Mouse (Mus musculus): ENCODE data around the gene Tppp3. TPM values are rescaled to one million over a fixed set of nuclear protein-coding genes. Genes with fewer than 3 reads are reported as not detected.

Gene Tppp3
- polyA plus RNA-seq, 1 experiment, result 0.34 TPM

DNA sequence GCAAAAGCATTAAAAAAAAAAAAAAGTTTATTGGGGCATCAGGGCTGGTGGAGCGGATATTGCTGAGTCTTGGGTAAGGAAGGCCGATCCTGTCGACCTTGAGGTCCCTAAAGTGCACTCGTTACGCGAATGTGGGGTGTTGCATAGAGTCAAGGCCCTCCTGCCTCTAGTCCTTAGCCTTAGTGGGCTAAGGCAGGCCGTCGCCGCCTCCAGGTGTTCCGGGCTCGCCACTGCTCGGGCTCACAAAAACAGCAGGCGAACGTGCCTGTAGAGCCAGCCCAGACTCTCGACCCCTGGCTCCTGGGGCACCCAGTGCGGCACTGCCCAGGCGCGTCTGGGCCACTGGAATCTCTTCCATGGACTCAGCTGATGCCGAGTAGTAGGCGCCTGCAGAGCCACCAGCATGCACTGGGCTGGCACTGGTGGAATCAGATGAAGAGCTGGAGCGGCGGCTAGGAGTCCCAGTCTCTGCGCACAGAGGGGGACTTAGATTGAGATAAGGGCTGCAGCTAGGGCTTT is 1.1 kb upstream of the Tppp3 start:
- peaks cover 59% of the 10 kb centered on the region for H3K27me3 ChIP-seq (ENCODE audit: control insufficient read depth)
- no peaks in the 10 kb centered on the region for H3K9me3 ChIP-seq (ENCODE audit: control insufficient read depth, low read length)
- no peaks in the 10 kb centered on the region for H3K36me3 ChIP-seq (ENCODE audit: control insufficient read depth)
- H3K4me1 ChIP-seq (ENCODE audit: control insufficient read depth), result peaks cover 49% of the 10 kb centered on the region
- TF ChIP-seq GATA1 (IDR thresholded peaks at IDR 0.05; ENCODE audit: low read length), result no peak
- no peak for TF ChIP-seq TAL1 (IDR thresholded peaks at IDR 0.05; ENCODE audit: low read length)
- no peak overlapping the region for H3K4me3 ChIP-seq (replicated peaks)

DNA sequence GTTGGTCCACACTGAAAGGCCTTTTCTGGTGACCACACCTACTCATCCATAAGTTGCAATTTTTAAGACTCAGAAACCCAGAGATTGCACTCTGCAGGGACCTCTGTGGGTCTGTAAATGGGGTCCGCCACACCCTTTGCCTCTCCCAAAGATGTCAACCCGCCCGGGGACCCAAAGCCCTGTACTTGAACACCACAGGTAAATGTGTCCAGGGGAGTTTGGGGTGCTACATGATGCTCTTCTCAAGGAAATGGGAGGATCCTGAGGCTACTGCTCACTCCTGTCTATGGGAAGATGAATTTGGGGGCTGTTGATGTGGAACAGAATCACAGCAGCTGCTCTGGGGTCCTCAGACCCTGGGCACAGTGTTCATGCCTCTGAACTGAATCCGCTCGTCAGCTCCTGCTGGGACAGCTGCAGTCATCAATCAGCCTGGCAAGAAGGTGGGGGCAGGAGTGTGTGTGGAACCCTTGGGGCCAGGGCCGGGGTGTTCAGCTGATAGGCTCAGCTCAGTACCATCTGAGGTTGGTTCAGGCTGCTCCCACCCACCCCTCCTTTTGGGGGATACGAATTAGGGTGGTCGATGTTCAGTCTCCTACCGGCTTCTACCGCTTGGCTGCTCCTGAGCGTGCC is 529 bp downstream of the Tppp3 start:
- TF ChIP-seq TAL1 (IDR thresholded peaks at IDR 0.05; ENCODE audit: low read length), result no peak
- Histone ChIP-seq H3K9me3 (ENCODE audit: control insufficient read depth, low read length) (no peaks in the 10 kb centered on the region), H3K36me3 (ENCODE audit: control insufficient read depth) (no peaks in the 10 kb centered on the region), H3K4me3 (replicated peaks) (peak overlapping the region; percentile 44), H3K4me1 (ENCODE audit: control insufficient read depth) (peaks cover 46% of the 10 kb centered on the region), H3K27me3 (ENCODE audit: control insufficient read depth) (peaks cover 69% of the 10 kb centered on the region)

DNA sequence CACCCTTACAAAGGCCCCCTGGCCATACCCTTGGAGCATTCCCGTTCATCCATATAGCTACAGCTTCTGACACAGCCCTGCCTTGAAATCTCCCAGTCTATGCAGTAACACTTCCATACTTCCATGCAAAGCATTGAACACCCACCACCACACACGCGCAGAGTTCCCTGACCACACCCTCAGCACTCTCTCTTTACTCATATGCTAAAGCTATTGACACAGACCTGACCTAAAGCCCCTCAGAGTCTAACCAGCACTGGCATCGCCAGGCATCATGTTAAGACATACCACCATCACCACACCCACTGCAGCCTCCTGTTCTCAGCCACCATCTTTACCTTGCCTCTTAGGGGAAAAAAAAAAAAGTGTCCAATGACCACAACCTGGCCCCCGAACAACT is 1.1 kb downstream of the Tppp3 start:
- no peak overlapping the region for H3K4me3 ChIP-seq (replicated peaks)
- no peaks in the 10 kb centered on the region for H3K9me3 ChIP-seq (ENCODE audit: control insufficient read depth, low read length)
- TF ChIP-seq TAL1 (IDR thresholded peaks at IDR 0.05; ENCODE audit: low read length) (no peak), GATA1 (IDR thresholded peaks at IDR 0.05; ENCODE audit: low read length) (no peak)
- H3K27me3 ChIP-seq (ENCODE audit: control insufficient read depth), result peaks cover 72% of the 10 kb centered on the region
- H3K4me1 ChIP-seq (ENCODE audit: control insufficient read depth), result peaks cover 46% of the 10 kb centered on the region
- H3K36me3 ChIP-seq (ENCODE audit: control insufficient read depth), result no peaks in the 10 kb centered on the region

DNA sequence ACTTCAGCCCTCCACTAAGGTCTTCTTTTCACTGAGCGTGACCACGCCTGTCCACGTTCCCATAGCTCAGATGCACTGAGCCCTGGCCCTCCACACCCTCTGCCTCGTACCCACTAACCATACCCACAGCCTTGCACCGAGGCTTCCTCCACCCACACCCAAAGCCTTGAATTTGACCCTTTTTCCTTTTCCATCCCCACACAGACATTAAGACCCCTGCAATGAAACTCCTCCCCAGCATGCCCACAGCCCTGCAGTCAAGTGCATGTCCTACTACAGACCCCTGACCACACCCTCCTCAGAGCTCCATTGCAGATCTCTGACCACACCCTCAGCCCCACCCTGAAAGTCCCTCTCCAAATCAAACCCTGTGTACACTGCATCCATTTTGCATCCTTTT is 1.5 kb downstream of the Tppp3 start:
- Histone ChIP-seq H3K27me3 (ENCODE audit: control insufficient read depth) (peaks cover 72% of the 10 kb centered on the region), H3K4me1 (ENCODE audit: control insufficient read depth) (peaks cover 48% of the 10 kb centered on the region), H3K36me3 (ENCODE audit: control insufficient read depth) (no peaks in the 10 kb centered on the region), H3K9me3 (ENCODE audit: control insufficient read depth, low read length) (no peaks in the 10 kb centered on the region), H3K4me3 (replicated peaks) (no peak overlapping the region)
- TF ChIP-seq TAL1 (IDR thresholded peaks at IDR 0.05; ENCODE audit: low read length) (no peak), GATA1 (IDR thresholded peaks at IDR 0.05; ENCODE audit: low read length) (no peak)

DNA sequence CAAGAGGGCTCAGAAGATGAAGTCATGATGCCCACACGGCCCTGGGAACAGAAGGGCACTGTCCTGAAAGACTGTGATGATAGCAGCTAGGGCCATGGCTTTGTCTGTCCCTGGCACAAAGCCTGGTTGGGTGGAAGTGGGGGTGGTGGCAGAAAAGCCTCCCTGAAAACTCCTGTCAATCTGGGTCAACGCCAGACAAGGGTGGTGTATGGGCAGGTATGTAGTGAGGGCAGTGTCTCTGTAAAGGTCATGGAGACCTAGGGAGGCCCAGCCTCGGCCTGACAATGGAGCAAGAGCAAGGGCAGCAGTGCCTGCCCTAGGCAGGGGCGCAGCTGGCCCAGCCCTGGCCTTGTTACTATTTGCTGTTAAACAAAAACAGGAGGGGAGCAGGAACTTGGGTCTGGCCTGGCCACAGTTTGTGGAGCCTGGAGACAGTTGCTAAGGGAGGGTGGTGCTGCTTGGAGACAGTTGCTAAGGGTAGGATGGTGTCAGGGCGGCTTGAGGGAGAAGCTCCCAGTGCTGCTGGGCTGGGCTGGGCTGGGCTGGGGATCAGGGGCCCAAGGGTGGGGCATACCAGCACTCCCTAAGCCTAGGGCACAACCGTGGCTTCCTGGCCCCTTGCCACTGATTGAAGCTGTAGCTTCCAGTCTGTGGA is 2.2 kb downstream of the Tppp3 start:
- TF ChIP-seq GATA1 (IDR thresholded peaks at IDR 0.05; ENCODE audit: low read length) (no peak), TAL1 (IDR thresholded peaks at IDR 0.05; ENCODE audit: low read length) (no peak)
- Histone ChIP-seq H3K4me1 (ENCODE audit: control insufficient read depth) (peaks cover 49% of the 10 kb centered on the region), H3K4me3 (replicated peaks) (no peak overlapping the region), H3K36me3 (ENCODE audit: control insufficient read depth) (no peaks in the 10 kb centered on the region), H3K9me3 (ENCODE audit: control insufficient read depth, low read length) (no peaks in the 10 kb centered on the region), H3K27me3 (ENCODE audit: control insufficient read depth) (peaks cover 71% of the 10 kb centered on the region)

DNA sequence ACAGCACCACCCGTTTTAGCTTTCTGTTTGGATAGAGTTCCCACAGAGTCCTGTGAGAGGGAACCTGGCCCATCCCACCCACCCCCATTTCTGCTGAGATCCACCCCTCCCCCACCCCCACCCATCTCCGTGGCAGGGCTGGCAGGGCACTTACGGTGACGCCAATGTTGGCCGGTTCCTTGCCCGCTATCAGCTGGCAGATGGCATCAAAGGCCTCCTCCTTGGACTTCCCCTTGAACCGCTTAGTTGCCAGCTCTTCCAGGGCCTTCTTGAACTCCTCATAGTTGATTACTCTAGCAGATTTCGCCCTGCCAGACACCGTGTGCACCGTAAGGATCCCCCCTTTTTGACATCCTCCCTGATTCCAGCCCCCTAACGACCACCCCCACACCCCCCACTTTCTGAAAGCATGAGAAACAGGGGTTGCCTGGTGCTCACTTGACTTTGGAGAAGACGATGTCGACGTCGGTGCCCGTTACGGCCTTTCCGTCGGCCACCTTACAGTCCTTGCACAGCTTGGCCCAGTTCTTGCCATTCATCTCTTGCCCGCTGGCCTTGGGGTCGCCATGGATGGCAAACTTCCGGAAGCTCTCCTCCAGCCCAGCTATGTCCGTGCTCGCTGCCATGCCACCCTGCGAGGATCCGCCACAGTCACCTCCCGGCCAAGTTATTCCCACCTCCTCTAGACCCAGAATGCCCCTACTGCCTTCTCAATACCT is 3.2 kb downstream of the Tppp3 start:
- H3K27me3 ChIP-seq (ENCODE audit: control insufficient read depth), result peaks cover 63% of the 10 kb centered on the region
- H3K4me3 ChIP-seq (replicated peaks), result no peak overlapping the region
- H3K4me1 ChIP-seq (ENCODE audit: control insufficient read depth), result peaks cover 43% of the 10 kb centered on the region
- H3K36me3 ChIP-seq (ENCODE audit: control insufficient read depth), result no peaks in the 10 kb centered on the region
- no peaks in the 10 kb centered on the region for H3K9me3 ChIP-seq (ENCODE audit: control insufficient read depth, low read length)
- TF ChIP-seq TAL1 (IDR thresholded peaks at IDR 0.05; ENCODE audit: low read length), result no peak
- TF ChIP-seq GATA1 (IDR thresholded peaks at IDR 0.05; ENCODE audit: low read length), result no peak

DNA sequence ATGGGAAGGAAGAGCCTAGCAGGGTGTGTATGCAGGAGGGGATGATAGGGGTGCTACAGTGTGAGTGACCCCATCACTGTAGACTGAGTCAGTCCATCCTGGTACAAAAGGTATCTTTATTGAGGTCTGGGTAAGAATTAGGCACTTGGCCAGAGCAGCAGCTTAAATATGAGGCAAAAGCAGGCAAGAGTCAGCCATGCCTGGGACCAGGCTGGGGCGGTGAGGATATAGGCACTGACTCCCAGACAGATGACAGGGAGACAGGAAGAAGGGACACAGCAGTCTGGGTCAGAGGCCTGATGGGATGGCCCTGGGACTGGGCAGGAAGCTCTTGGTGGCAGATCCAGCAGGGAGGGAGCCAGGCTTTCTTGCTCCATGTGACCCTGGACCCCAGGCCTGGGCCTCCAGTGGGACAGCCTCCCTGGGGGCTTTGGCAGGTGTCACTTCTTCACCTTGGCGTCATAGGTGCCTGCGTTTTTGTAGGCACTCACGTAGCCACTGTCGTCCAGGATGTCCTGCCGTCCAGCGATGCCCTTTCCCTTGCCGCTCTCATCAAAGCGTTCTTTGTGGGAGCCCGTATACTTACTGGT is 3.8 kb downstream of the Tppp3 start:
- Histone ChIP-seq H3K36me3 (ENCODE audit: control insufficient read depth) (no peaks in the 10 kb centered on the region), H3K4me3 (replicated peaks) (no peak overlapping the region), H3K9me3 (ENCODE audit: control insufficient read depth, low read length) (no peaks in the 10 kb centered on the region), H3K27me3 (ENCODE audit: control insufficient read depth) (peaks cover 57% of the 10 kb centered on the region), H3K4me1 (ENCODE audit: control insufficient read depth) (peaks cover 43% of the 10 kb centered on the region)
- no peak for TF ChIP-seq GATA1 (IDR thresholded peaks at IDR 0.05; ENCODE audit: low read length)
- TF ChIP-seq TAL1 (IDR thresholded peaks at IDR 0.05; ENCODE audit: low read length), result no peak

DNA sequence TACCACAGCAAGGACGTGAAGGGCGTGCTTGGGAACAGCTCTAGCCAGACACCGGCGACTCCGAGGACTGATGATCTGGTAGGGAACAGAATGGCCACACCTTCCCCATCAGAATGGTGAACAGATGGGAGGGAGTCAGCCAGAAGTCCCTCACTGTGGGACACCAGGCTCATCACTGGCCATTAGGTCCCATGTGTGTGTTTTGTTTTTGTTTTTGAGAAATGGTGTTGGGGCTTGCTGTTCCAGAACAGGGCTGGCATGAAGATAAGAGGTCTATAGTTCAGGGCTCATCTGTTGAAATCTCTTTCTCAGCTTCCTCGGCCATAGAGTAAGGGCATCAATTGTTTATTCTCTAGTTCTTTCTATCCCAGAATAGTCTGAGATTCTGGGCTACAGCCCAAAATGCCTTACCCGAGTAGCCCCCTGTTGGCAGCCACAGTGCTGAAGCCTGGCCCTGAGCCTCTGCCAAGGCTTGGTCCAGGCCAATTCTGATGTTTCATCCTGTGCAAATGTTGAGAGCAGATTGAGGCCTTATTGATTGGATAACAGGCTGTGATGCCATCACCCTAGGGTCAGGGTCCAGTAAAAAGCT is 4.5 kb downstream of the Tppp3 start:
- H3K36me3 ChIP-seq (ENCODE audit: control insufficient read depth), result no peaks in the 10 kb centered on the region
- peaks cover 50% of the 10 kb centered on the region for H3K27me3 ChIP-seq (ENCODE audit: control insufficient read depth)
- H3K4me1 ChIP-seq (ENCODE audit: control insufficient read depth), result peaks cover 43% of the 10 kb centered on the region
- H3K4me3 ChIP-seq (replicated peaks), result no peak overlapping the region
- TF ChIP-seq TAL1 (IDR thresholded peaks at IDR 0.05; ENCODE audit: low read length) (no peak), GATA1 (IDR thresholded peaks at IDR 0.05; ENCODE audit: low read length) (no peak)
- no peaks in the 10 kb centered on the region for H3K9me3 ChIP-seq (ENCODE audit: control insufficient read depth, low read length)
